ENCODE assay signal across 10 mouse cellular contexts in the genomic region with DNA sequence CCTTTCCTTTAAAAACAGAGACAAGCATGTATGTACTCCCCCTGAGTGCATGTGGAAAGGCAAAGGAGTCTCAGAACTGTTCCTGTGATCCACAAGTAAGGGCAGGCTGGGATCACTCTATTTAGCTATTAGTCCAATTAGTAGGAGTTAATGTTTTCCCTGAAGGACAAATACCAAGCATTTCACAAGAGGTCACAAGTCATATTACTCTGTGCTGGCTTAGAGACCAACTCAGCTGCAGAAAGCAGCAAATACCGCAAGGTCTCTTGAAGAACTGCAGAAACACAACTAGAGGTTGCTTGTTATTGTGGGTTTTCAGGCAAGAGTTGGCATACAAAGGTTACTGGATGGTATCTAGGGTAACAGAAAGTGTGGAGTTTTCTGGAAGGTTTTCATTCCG. TPM values are rescaled to one million over a fixed set of nuclear protein-coding genes. Genes with fewer than 3 reads are reported as not detected.
A peak's percentile ranks its signal among the peaks of the same experiment; 100 is the strongest.
DNase-seq lines count a peak whose midpoint lies in the region.
"Had no signal": no experiment of that assay in that cellular context is flagged by ENCODE, and none has a peak within 500 bp of the region (broad histone marks: within the 10 kb centered on the region; RNA-seq: fewer than 3 reads in every experiment).

No protein-coding gene starts in this region.

- DNase-seq in lung, adult 18-20 months = peak; percentile 15 to 49
- no peak for DNase-seq in lung, postnatal 14 days
- peak; percentile 51 for DNase-seq in kidney, adult 18-20 months
- DNase-seq in kidney, postnatal 25 days = peak; percentile 49 to 63
- DNase-seq in skeletal muscle tissue, adult 2 months (ENCODE audit: low read depth, low spot score) = peak; percentile 10
- no peak for DNase-seq in left cerebral cortex, adult 8-10 months (ENCODE audit: low spot score in 2 of 2)
- no peak for DNase-seq in urinary bladder, postnatal 4 days (ENCODE audit: low spot score in 2 of 2)
- DNase-seq: cerebellum, adult 11-12 months; gastrocnemius, postnatal 14 days; right cerebral cortex, postnatal 25 days had no signal

RNA-seq across cellular contexts. Expression of gene Phldb2, which starts 59.6 kb away (rescaled TPM):
- total RNA-seq in left cerebral cortex, adult 8-10 months (2022) = 1 to 10 TPM; 6.1 to 8.0 (median 7.6) TPM

Comparison
In these comparisons a context has a peak if more than half of its experiments do, and no peak if none do; other contexts are left out.
1. DNase-seq: peak in lung, adult 18-20 months (2 of 2), kidney, adult 18-20 months (single experiment), kidney, postnatal 25 days (2 of 2) and skeletal muscle tissue, adult 2 months (single experiment); none in lung, postnatal 14 days (single experiment), left cerebral cortex, adult 8-10 months (0 of 2) and urinary bladder, postnatal 4 days (0 of 2).